Mouse (Mus musculus): ENCODE measurements around the gene Pitpnm3.

- TF ChIP-seq CTCF (IDR thresholded peaks at IDR 0.05; ENCODE audit: borderline replicate concordance, insufficient read depth, low read depth, low read length), result no peak
- TF ChIP-seq POLR2A (IDR thresholded peaks at IDR 0.05; ENCODE audit: borderline replicate concordance, insufficient read depth, low read length), result no peak
These were observed 63.2 kb downstream of the Pitpnm3 start for GRCm38 (mm10) chr11:72072331-72072905.

Data from cerebellum, adult 2 months (tissue).